Mouse (Mus musculus) liver, embryonic 14.5 days (tissue): ENCODE data around the gene Zfp276. TPM values are rescaled to one million over a fixed set of nuclear protein-coding genes. Genes with fewer than 3 reads are reported as not detected.
A peak's percentile ranks its signal among the peaks of the same experiment; 100 is the strongest.

Experiments used
- ATAC-seq: fragments of 200-750 bp; cut with Nextera tagmentation; 2 replicates; pipeline ENCODE4 v1.8.0; 2017; ENCODE audit warnings: moderate number of reproducible peaks, mild to moderate bottlenecking, moderate library complexity; ENCODE audit not compliant: insufficient read depth
- DNase-seq, 3 experiments: peaks; one replicate each; pipeline ENCODE4 v3.0.0-alpha.2; 2012 to 2013; ENCODE audit warnings: low read depth in 3 of 3, low spot score in 3 of 3
- H3K27ac ChIP-seq: fragments of 300-500 bp; sonication (generic); 2 replicates; pipeline ENCODE4 v1.5.1; 2014; ENCODE audit warnings: moderate library complexity, mild to moderate bottlenecking, control low read depth, inconsistent platforms
- H3K27me3 ChIP-seq: fragments of 300-500 bp; sonication (generic); 2 replicates; pipeline ENCODE4 v1.6.1; 2014; ENCODE audit warnings: mild to moderate bottlenecking, low read length, moderate library complexity; ENCODE audit not compliant: control insufficient read depth, insufficient read depth
- H3K36me3 ChIP-seq: fragments of 300-500 bp; sonication (generic); replicated peaks from 2 replicates; pipeline ENCODE4 v1.6.1; 2014; ENCODE audit warnings: low read depth; ENCODE audit not compliant: control insufficient read depth, insufficient read depth
- H3K4me1 ChIP-seq, 2 experiments: fragments of 200-500 bp in 1 of 2; fragments of 300-500 bp in 1 of 2; sonication (generic) in 1 of 2; replicated peaks; 2 replicates each; pipeline ENCODE4 v1.6.1; 2012 to 2014; ENCODE audit warnings: antibody characterized with exemption in 1 of 2, inconsistent platforms in 1 of 2, low read length in 1 of 2; ENCODE audit not compliant: control insufficient read depth in 2 of 2, insufficient read depth in 2 of 2
- H3K4me2 ChIP-seq: fragments of 300-500 bp; sonication (generic); 2 replicates; pipeline ENCODE4 v1.6.1; 2014; ENCODE audit warnings: low read depth, mild to moderate bottlenecking, control low read depth, moderate library complexity
- H3K4me3 ChIP-seq, 2 experiments: fragments of 200-500 bp in 1 of 2; fragments of 300-500 bp in 1 of 2; sonication (generic) in 1 of 2; 2 replicates each; pipeline ENCODE4 v1.5.1; 2012 to 2014; ENCODE audit warnings: low read depth in 2 of 2, low read length in 2 of 2, mild to moderate bottlenecking in 2 of 2, control low read depth in 1 of 2, inconsistent platforms in 1 of 2, moderate library complexity in 1 of 2; ENCODE audit not compliant: insufficient read depth in 1 of 2
- H3K9ac ChIP-seq: fragments of 300-500 bp; sonication (generic); replicated peaks from 2 replicates; pipeline ENCODE4 v1.6.1; 2014; ENCODE audit warnings: mild to moderate bottlenecking, control low read depth, moderate library complexity
- H3K9me3 ChIP-seq: fragments of 300-500 bp; sonication (generic); 2 replicates; pipeline ENCODE4 v1.6.1; 2016; ENCODE audit warnings: low read length, mixed read lengths; ENCODE audit not compliant: control insufficient read depth
- CTCF ChIP-seq: IDR thresholded peaks from 2 replicates; pipeline ENCODE4 v1.5.1; 2016; ENCODE audit warnings: antibody characterized with exemption, low read depth, control low read depth
- EP300 ChIP-seq: IDR thresholded peaks from 2 replicates; pipeline ENCODE4 v1.6.1; 2016; ENCODE audit warnings: antibody characterized with exemption, low read depth
- WGBS: fragments of 180-500 bp; shearing (Covaris S2); extraction: QIAGEN DNeasy Blood & Tissue Kit; methylation state at CpG from one replicate; pipeline ENCODE4 v1.1.7; 2014; ENCODE audit not compliant: insufficient replicate concordance; 5-methylcytosine and 5-hydroxymethylcytosine counted together
- polyA plus RNA-seq, 2 experiments: library from polyadenylated mRNA; depleted of rRNA in 1 of 2; stranded (reverse) in 1 of 2; unstranded in 1 of 2; fragments of >200 nt; fragmentation: Nextera tagmentation in 1 of 2; extraction: Ambion mirVana in 1 of 2; gene quantifications; 2 replicates each; pipeline versions ENCODE4 v1.2.1 to v1.2.3; 2012 to 2014

Zfp276 gene
- polyA plus RNA-seq, 2 experiments, result 4.7 to 8.4 TPM

- Histone ChIP-seq H3K4me3 (peak within 1 kb of the TSS; percentile 64 to 70), H3K4me1 (peaks cover 7 to 10% of the 10 kb centered on the region in 2 experiments), H3K9me3 (no peaks in the 10 kb centered on the region), H3K4me2 (peak within 1 kb of the TSS; percentile 94), H3K36me3 (no peaks in the 10 kb centered on the region), H3K9ac (peak within 1 kb of the TSS; percentile 59; the same call in 1 of the 2 replicates), H3K27me3 (peaks cover 12% of the 10 kb centered on the region), H3K27ac (no peak within 1 kb of the TSS)
- no peak for TF ChIP-seq EP300
- TF ChIP-seq CTCF, result peak; percentile 34; the same call in 1 of the 2 replicates
- DNase-seq (peak; percentile 65 to 77 (median 71)), ATAC-seq (peak; percentile 76)
- 1% methylated on average over 57 of the region's 57 CpGs for WGBS
These were observed 18.2 kb upstream of the Zfp276 start, which contains the start of gene Spata2l for GRCm38 (mm10) chr8:123235520-123236497. Gene Spata2l, minus strand, starts transcription at chr8:123236233.

DNA sequence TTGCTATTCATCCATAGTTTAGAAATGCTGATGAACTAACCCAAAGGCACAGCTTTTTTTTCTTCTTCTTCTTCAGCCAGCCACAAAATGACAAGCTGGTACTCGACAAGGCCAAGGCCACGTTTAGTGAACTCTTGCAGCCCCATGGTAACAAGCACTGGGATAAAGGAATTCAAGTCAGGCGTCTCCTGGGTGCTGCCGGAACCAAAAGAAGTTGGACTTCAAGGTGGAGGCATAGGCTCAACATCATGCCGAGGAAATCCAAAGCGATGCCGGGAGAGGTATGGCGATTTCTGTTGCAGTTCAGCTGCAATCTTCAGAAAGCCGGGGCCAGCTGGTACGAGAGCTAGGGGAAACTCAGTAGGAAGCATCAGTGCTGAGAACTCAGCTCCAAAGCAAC, 14.6 kb upstream of the Zfp276 start:
- no peak overlapping the region for H3K27ac ChIP-seq
- no peak overlapping the region for H3K4me3 ChIP-seq
- H3K4me2 ChIP-seq, result no peak overlapping the region
- no peaks in the 10 kb centered on the region for H3K36me3 ChIP-seq
- H3K27me3 ChIP-seq, result peaks cover 12% of the 10 kb centered on the region
- ATAC-seq (no peak), DNase-seq (no peak)
- WGBS, result 78% methylated on average over 10 of the region's 10 CpGs
- TF ChIP-seq EP300, result no peak
- no peak for TF ChIP-seq CTCF
- H3K9ac ChIP-seq, result no peak overlapping the region
- no peaks in the 10 kb centered on the region for H3K9me3 ChIP-seq
- H3K4me1 ChIP-seq, result peaks cover 7 to 10% of the 10 kb centered on the region in 2 experiments

GRCm38 (mm10) chr8:123242107-123242923, 11.7 kb upstream of the Zfp276 start:
- 63% methylated on average over 7 of the region's 7 CpGs for WGBS
- Histone ChIP-seq H3K9ac (no peak overlapping the region), H3K27me3 (no peaks in the 10 kb centered on the region), H3K36me3 (no peaks in the 10 kb centered on the region), H3K4me3 (no peak overlapping the region), H3K27ac (no peak overlapping the region), H3K4me2 (no peak overlapping the region), H3K4me1 (no peaks in the 10 kb centered on the region), H3K9me3 (no peaks in the 10 kb centered on the region)
- no peak for DNase-seq
- no peak for ATAC-seq
- TF ChIP-seq EP300, result no peak
- TF ChIP-seq CTCF, result no peak

- no peaks in the 10 kb centered on the region for H3K9me3 ChIP-seq
- no peak overlapping the region for H3K9ac ChIP-seq
- no peaks in the 10 kb centered on the region for H3K27me3 ChIP-seq
- H3K4me1 ChIP-seq, result no peaks in the 10 kb centered on the region
- no peak for TF ChIP-seq EP300
- peak; percentile 57 for TF ChIP-seq CTCF
- no peak overlapping the region for H3K4me3 ChIP-seq
- no peaks in the 10 kb centered on the region for H3K36me3 ChIP-seq
- 61% methylated on average over 11 of the region's 11 CpGs for WGBS
- ATAC-seq, result 0 out of 2 replicates have a peak, but pooled peaks have one; percentile 9
- no peak overlapping the region for H3K27ac ChIP-seq
- no peak for DNase-seq
- H3K4me2 ChIP-seq, result no peak overlapping the region
These were observed 10.9 kb upstream of the Zfp276 start for GRCm38 (mm10) chr8:123243053-123243452.
